Mouse (Mus musculus): ENCODE data around the gene Fam76a.
A peak's percentile ranks its signal among the peaks of the same experiment; 100 is the strongest.

The Fam76a gene

GRCm38 (mm10) chr4:132922558-132923008 is at the start of gene Fam76a:
Gene Fam76a (minus strand): TSS chr4:132922558.
- ATAC-seq (ENCODE audit: insufficient number of reproducible peaks, low FRiP score, low TSS enrichment), result peak; percentile 97

GRCm38 (mm10) chr4:132972101-132972500 is 49.7 kb upstream of the Fam76a start:
- no peak for ATAC-seq (ENCODE audit: insufficient number of reproducible peaks, low FRiP score, low TSS enrichment)

- no peak for ATAC-seq (ENCODE audit: insufficient number of reproducible peaks, low FRiP score, low TSS enrichment)
Observed at GRCm38 (mm10) chr4:132971601-132972000, 49.2 kb upstream of the Fam76a start.

GRCm38 (mm10) chr4:132968105-132968938 is 46.0 kb upstream of the Fam76a start:
- ATAC-seq (ENCODE audit: insufficient number of reproducible peaks, low FRiP score, low TSS enrichment), result no peak

DNA sequence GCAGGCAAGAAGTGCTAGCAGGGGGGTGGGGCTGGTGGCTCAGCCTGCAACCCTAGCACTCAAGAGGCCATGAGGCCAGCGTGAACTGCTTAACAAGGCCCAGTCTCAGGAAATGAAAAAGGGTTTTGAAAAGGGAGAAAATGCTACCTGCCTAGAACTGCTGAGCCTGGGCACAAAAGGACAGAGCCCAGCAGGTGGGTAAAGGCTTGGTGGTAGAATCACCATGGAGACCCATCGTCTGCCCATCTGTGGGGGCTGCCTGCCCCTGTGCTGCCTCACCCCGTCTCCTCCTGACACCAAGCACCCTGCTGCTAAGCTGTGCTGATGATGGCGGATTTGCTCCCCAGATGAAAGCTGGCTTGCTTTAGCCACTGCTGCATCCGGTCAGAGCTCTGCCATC is 42.1 kb upstream of the Fam76a start:
- ATAC-seq (ENCODE audit: insufficient number of reproducible peaks, low FRiP score, low TSS enrichment), result no peak

- no peak for ATAC-seq (ENCODE audit: insufficient number of reproducible peaks, low FRiP score, low TSS enrichment)
Observed at GRCm38 (mm10) chr4:132964064-132964463, 41.7 kb upstream of the Fam76a start.

- no peak for ATAC-seq (ENCODE audit: insufficient number of reproducible peaks, low FRiP score, low TSS enrichment)
Observed at GRCm38 (mm10) chr4:132963436-132963835, 41.1 kb upstream of the Fam76a start.

GRCm38 (mm10) chr4:132962628-132963027 is 40.3 kb upstream of the Fam76a start:
- ATAC-seq (ENCODE audit: insufficient number of reproducible peaks, low FRiP score, low TSS enrichment), result no peak

DNA sequence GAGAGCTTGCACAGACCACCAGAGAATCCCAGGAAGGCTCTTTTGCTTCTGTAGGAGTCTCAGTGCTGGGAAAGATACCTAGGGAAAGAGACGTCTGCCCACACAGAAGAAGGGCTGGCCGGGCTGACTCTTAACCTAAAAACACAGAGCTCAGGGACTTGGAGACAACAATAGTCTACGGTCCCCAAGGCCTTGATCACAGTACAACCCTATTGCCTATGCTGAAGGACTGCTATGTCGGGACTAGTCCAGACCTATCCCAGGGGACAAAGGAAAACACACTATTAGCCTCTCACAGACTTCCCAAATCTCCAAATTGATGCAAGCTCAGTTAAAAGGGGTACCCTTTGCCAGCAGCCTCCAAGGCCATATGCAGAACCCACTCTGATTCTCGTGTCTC is 39.5 kb upstream of the Fam76a start:
- no peak for ATAC-seq (ENCODE audit: insufficient number of reproducible peaks, low FRiP score, low TSS enrichment)

DNA sequence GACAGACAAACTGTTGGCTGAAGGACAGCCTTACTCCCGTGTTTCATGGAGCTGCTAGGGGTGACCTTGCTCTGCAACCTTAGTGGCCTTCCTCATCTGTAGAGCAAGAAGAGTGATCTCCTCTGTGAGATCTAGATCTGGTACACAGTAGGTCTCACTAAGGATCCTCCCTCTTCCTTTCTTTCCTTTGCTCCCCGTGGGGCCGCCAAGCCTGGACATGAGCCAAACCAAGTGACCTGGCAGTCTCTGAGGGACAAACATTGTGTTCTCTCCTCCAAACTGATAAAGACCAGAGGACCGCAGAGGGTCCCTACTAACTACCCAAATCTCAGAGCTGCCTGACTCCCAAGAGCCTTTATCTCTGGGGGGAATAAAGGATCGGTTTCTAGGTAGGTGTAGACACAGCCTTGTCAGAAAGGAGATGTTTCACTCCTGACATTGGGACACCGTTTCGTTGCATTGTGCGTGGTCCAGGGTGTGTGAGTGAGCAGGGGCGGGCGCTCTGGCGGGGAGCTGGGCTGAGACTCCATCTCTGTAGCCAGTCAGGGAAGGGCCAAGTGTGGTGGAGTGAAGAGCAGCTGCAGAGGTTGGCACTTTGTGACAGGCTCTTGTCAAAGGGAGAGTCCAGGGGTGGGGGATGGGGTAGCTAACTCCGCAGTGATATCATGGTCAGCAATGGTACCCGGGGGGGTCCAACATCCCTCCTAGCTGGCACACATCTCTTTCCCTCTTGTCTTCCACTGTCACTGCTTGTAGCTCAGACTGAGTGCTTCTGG is 38.7 kb upstream of the Fam76a start:
- no peak for ATAC-seq (ENCODE audit: insufficient number of reproducible peaks, low FRiP score, low TSS enrichment)

- ATAC-seq (ENCODE audit: insufficient number of reproducible peaks, low FRiP score, low TSS enrichment), result no peak
Observed at GRCm38 (mm10) chr4:132960313-132960712, 38.0 kb upstream of the Fam76a start.

DNA sequence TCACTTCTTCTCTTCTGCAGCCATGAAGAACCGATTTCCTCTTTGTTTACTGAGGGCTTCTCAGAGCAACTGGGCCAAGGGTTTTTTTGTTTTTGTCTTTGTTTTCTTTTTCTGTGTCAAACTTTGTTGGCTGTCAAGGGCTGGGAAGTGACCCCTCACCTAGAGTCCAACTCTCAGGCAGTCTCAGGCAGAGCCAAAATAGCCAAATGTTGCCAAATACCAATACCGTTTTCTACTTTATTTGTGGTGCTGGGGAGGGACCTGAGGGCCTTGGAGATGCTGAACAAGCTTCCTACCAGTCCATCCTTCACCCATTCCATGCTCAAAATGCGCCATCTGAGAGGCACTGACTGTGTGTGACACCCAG is 37.3 kb upstream of the Fam76a start:
- ATAC-seq (ENCODE audit: insufficient number of reproducible peaks, low FRiP score, low TSS enrichment), result no peak

- no peak for ATAC-seq (ENCODE audit: insufficient number of reproducible peaks, low FRiP score, low TSS enrichment)
Observed at GRCm38 (mm10) chr4:132958741-132959678, 36.7 kb upstream of the Fam76a start.

- ATAC-seq (ENCODE audit: insufficient number of reproducible peaks, low FRiP score, low TSS enrichment), result no peak
Observed at GRCm38 (mm10) chr4:132955395-132955791, 33.0 kb upstream of the Fam76a start.

DNA sequence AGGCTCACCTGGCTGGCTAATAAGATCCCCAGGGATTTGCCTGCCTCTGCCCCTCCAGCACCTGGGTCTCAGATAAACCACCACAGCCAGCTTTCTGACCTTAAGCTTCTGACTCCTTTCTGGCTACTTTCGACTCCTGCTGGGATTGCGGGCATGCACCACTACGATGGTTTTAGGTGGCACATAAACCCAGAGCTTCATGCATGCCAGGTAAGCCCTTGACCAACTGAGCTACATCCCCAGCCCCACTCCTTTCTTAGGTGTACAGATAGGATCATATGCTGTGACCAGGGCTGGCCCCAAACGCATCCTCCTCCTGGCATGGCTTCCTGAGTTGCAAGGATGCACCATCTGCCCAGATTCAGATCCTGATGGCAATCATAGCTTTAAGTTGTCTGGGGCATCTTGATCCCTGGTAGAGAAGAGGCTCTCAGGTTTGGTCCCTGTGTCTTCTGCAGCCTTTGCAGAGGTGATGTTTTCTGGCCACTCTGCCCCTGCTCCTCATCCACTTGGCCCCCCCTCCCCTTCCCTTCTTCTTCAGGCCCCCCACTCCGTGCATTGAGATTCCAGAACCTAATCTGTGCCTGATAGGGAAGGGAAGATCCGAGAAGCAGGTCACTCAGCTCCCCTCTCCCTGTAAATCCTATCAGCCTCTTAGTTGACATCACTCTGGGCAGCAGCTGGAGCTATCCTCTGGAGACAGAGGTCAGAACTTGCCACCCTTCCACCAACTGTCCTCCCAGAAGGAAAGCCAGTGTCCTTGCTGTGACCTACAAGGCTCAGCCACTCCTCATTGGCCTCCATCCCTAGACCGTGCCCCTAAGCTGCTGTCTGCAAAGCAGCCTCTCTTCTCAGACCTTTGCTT is 32.4 kb upstream of the Fam76a start:
- ATAC-seq (ENCODE audit: insufficient number of reproducible peaks, low FRiP score, low TSS enrichment), result peak; percentile 31; the same call in 1 of the 2 replicates

- no peak for ATAC-seq (ENCODE audit: insufficient number of reproducible peaks, low FRiP score, low TSS enrichment)
Observed at GRCm38 (mm10) chr4:132950999-132951398, 28.6 kb upstream of the Fam76a start.

DNA sequence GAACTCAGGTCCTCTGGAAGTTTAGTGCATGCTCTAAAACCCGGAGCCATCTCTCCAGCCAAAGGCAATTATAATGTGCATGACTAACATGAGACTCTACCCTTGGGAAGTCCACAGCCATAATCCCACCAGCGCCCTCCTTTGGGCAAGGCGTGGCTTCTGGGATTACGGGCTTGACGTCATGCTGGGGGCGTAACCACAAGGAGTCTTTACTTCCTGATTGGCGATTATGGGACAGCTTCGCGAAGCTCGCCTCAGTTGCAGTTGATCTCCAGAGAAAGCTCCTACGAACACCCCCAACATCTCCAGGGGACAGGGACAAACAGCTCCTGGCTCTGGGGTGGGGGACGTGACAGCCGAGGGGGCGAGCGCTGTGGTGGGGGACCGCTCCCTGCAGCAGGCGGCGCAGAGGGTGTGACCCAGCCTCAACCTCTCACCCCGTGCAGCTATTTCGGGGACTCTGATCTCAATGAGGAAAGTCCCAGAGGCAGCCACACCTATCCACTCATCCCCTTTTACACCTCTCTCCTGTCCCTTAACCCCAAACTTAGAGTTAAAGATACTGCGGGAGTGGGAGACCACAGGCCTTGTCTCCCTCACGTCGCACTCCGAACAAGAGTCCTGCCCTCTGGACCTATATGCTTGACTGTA is 27.6 kb upstream of the Fam76a start:
- no peak for ATAC-seq (ENCODE audit: insufficient number of reproducible peaks, low FRiP score, low TSS enrichment)

GRCm38 (mm10) chr4:132946047-132947001 is 24.0 kb upstream of the Fam76a start:
- ATAC-seq (ENCODE audit: insufficient number of reproducible peaks, low FRiP score, low TSS enrichment), result peak; percentile 23; the same call in 1 of the 2 replicates

Data from cerebellum, adult (tissue).